Mouse (Mus musculus) intestine, embryonic 16.5 days (tissue): ENCODE results near the gene Gm10031. TPM values are rescaled to one million over a fixed set of nuclear protein-coding genes. Genes with fewer than 3 reads are reported as not detected.
"Not testable (repeated sequence)": the region's sequence is repeated elsewhere in the genome, so short reads cannot be mapped to it uniquely, and the experiment has no call there.

Experiments used
- ATAC-seq: fragments of 200-750 bp; cut with Nextera tagmentation; 2 replicates; pipeline ENCODE4 v1.8.0; 2017; ENCODE audit warnings: moderate TSS enrichment, moderate library complexity
- H3K27ac ChIP-seq: fragments of 300-500 bp; sonication (generic); 2 replicates; pipeline ENCODE4 v1.5.1; 2014; ENCODE audit warnings: mild to moderate bottlenecking, low read length
- H3K27me3 ChIP-seq: fragments of 300-500 bp; sonication (generic); replicated peaks from 2 replicates; pipeline ENCODE4 v1.6.1; 2014; ENCODE audit warnings: low read length, control low read depth, mixed read lengths; ENCODE audit not compliant: control insufficient read depth, insufficient read depth
- H3K36me3 ChIP-seq: fragments of 300-500 bp; sonication (generic); 2 replicates; pipeline ENCODE4 v1.6.1; 2014; ENCODE audit warnings: low read length, control low read depth; ENCODE audit not compliant: control insufficient read depth, insufficient read depth
- H3K4me1 ChIP-seq: fragments of 300-500 bp; sonication (generic); 2 replicates; pipeline ENCODE4 v1.6.1; 2014; ENCODE audit warnings: low read length, control low read depth, mixed read lengths; ENCODE audit not compliant: control insufficient read depth, insufficient read depth
- H3K4me2 ChIP-seq: fragments of 300-500 bp; sonication (generic); 2 replicates; pipeline ENCODE4 v1.6.1; 2014; ENCODE audit warnings: low read depth, low read length, control low read depth
- H3K4me3 ChIP-seq: fragments of 300-500 bp; sonication (generic); 2 replicates; pipeline ENCODE4 v1.5.1; 2014; ENCODE audit warnings: mild to moderate bottlenecking, low read length
- H3K9ac ChIP-seq: fragments of 300-500 bp; sonication (generic); 2 replicates; pipeline ENCODE4 v1.6.1; 2014; ENCODE audit warnings: low read depth, low read length
- H3K9me3 ChIP-seq: fragments of 300-500 bp; sonication (generic); 2 replicates; pipeline ENCODE4 v1.6.1; 2016; ENCODE audit warnings: low read length, control low read depth; ENCODE audit not compliant: control insufficient read depth
- WGBS: fragments of 180-500 bp; shearing (Covaris S2); extraction: QIAGEN DNeasy Blood & Tissue Kit; methylation state at CpG from one replicate; pipeline ENCODE4 v1.1.7; 2014; 5-methylcytosine and 5-hydroxymethylcytosine counted together
- polyA plus RNA-seq: library from polyadenylated mRNA; unstranded; fragments of >200 nt; fragmentation: Nextera tagmentation; extraction: Ambion mirVana; gene quantifications from 2 replicates; pipeline ENCODE4 v1.2.1, GENCODE M21; 2015

The Gm10031 gene
- 0.26 and 0.48 TPM in 2 replicates for polyA plus RNA-seq

DNA sequence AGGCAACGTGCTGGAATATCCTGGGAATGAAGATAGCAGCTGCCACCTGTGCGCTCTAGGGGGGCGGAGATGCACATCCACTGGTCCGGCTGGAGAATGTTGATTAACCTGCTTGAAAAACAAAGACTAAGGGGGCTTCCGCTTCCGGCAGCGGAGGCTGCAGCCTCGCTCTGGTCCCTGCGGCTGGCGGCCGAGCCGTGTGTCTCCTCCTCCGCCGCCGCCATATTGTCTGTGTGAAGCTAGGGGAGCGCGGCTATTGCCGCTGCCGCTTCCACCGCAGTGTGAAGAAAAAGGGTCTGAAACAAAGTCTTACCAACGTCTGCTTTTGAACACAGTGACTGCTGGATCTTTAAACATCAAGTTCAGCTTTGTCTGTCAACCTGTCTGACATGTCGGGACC lies at the start of gene Gm10031:
Gene Gm10031 (plus strand): TSS at position 171 of the 400 bp plus-strand sequence.
- H3K4me2 ChIP-seq, H3K27ac ChIP-seq, H3K27me3 ChIP-seq, H3K4me3 ChIP-seq, H3K9ac ChIP-seq, ATAC-seq, H3K4me1 ChIP-seq, H3K9me3 ChIP-seq, H3K36me3 ChIP-seq: not testable (repeated sequence)
- 93% methylated on average over 21 of the region's 22 CpGs for WGBS

DNA sequence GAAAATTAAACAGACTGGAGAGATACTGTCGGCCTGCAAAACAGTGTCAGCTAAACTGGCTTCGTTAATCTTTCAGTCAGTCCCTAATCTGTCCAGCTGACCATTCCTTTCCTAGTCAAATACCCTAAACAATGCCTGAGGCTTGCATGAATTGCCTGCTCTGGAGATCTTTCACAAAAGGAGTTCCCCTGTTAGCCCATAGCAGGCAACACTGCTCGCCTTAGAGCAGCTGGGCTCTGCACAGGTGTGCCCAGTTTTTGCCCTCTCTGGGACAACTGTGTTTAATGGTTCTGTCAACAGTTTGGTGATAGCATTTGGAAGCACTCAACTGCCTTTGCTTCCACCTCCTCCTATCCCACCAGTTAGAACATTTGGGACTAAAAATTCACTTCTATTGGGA lies 49.0 kb upstream of the Gm10031 start:
- Histone ChIP-seq H3K27me3 (no peaks in the 10 kb centered on the region), H3K9me3 (no peaks in the 10 kb centered on the region), H3K9ac (no peak overlapping the region), H3K4me1 (peaks cover 11% of the 10 kb centered on the region), H3K4me3 (no peak overlapping the region), H3K36me3 (no peaks in the 10 kb centered on the region), H3K4me2 (no peak overlapping the region), H3K27ac (no peak overlapping the region)
- WGBS = 59% methylated on average over 3 of the region's 3 CpGs
- ATAC-seq = no peak

DNA sequence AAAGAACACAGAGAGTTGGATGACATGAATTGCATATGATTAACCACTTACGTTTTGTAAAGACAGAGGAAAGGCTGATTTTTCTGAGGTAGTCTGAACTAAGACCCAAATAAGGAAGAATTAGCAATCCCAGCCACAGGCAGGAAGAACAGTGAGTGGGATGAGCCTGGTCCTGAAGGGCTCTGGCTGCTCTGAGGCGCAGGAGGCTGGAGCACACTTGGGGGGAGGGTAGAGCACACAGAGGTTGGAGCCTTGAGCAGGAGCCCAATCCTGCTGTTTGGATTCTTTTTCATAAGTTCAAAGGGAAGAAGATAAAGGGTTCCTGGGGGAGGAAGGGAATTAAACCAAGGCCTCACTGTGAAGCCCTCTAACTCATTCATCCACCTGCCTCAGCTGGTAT lies 47.8 kb upstream of the Gm10031 start:
- Histone ChIP-seq H3K4me1 (peaks cover 11% of the 10 kb centered on the region), H3K27me3 (no peaks in the 10 kb centered on the region), H3K4me2 (no peak overlapping the region), H3K9me3 (no peaks in the 10 kb centered on the region), H3K4me3 (no peak overlapping the region), H3K9ac (no peak overlapping the region), H3K27ac (no peak overlapping the region), H3K36me3 (no peaks in the 10 kb centered on the region)
- WGBS = 59% methylated on average over 2 of the region's 2 CpGs
- ATAC-seq = no peak

DNA sequence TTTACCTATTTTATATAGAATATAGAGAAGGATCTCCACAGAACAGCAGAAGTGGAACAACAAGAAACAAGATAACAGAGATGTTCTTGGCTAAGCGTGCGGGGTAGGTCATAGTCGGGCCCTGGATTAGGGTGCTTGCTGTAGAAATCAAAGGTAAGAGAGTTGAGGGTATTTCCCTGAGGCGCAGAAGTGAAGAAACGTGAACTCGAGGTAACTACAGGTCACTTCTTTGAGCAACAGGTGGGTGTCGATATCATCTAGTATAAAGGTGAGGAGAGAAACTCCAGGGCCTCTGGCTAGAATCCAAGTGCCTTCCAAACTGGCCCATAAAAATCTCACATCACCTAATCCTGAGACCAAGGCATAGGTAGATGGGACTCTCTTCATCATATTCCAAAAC lies 47.3 kb upstream of the Gm10031 start:
- Histone ChIP-seq H3K9ac (no peak overlapping the region), H3K27ac (no peak overlapping the region), H3K4me3 (no peak overlapping the region), H3K36me3 (no peaks in the 10 kb centered on the region), H3K4me1 (peaks cover 11% of the 10 kb centered on the region), H3K9me3 (no peaks in the 10 kb centered on the region), H3K27me3 (no peaks in the 10 kb centered on the region), H3K4me2 (no peak overlapping the region)
- ATAC-seq = no peak
- WGBS = 35% methylated on average over 7 of the region's 7 CpGs

DNA sequence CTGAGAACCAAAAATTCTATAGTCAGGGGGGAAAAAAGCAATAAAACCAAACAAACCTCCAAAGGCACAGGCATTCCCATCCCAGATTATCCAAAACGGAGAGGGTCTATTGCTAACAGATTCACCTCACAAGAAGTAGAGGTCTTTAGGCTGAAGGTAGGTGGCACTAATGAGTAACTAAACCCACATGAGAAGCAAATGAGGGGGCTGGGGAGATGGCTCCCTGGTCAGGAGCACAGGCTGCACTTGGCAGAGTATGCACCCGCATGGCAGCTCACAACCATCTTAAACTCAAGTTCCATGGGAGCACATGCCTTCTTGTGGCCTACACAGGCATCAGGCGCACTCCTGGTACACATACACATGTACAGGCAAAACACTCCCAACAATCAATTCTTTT lies 42.0 kb upstream of the Gm10031 start:
- H3K27ac ChIP-seq = no peak overlapping the region
- 88% methylated on average over 3 of the region's 3 CpGs for WGBS
- ATAC-seq = no peak

DNA sequence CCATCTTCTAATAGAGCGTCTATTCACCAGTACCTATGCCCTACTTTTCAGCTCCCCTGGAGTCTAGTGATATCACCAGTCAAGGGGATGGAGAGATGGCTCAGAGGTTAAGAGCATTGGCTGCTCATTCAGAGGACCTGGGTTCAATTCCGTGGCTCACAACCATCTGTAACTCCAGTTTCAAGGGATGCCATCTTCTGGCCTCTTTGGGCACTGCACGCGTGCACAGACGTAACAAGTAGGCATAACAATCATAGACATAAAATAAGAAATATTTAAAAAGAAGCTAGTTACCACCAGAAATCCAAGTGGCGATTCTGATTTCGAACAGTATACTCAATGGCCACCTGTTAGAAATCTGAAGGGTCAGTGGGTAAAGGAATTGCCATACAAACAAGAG lies 36.3 kb upstream of the Gm10031 start:
- Histone ChIP-seq H3K36me3 (no peaks in the 10 kb centered on the region), H3K27ac (no peak overlapping the region), H3K9ac (no peak overlapping the region), H3K4me1 (no peaks in the 10 kb centered on the region), H3K27me3 (no peaks in the 10 kb centered on the region), H3K4me3 (no peak overlapping the region), H3K4me2 (no peak overlapping the region), H3K9me3 (no peaks in the 10 kb centered on the region)
- 97% methylated on average over 7 of the region's 7 CpGs for WGBS
- ATAC-seq = no peak

More for the DNA sequence above, 42.0 kb upstream of the Gm10031 start:
- Histone ChIP-seq H3K4me3 (no peak overlapping the region), H3K36me3 (no peaks in the 10 kb centered on the region), H3K4me2 (no peak overlapping the region), H3K27me3 (no peaks in the 10 kb centered on the region), H3K9ac (no peak overlapping the region), H3K4me1 (peaks cover 8% of the 10 kb centered on the region), H3K9me3 (no peaks in the 10 kb centered on the region)

DNA sequence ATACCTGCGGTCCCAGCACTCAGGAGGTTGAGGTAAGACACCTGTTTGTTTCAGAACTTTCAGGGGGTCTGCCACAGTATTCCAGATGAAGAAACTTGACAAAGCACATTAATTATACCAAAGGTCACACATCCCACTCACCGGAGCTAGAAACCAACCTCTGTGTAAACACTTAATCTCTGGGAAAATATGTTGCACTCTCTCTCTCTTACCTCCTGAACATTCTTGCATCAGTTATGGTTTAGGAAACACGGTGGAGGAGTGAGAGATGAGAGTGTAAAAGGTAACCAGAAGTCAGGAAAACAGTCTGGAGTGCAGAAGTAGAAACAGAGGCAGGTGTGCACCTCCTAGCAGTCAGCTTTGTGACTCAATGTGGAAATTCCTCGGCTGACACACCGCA lies 35.8 kb upstream of the Gm10031 start:
- Histone ChIP-seq H3K27me3 (no peaks in the 10 kb centered on the region), H3K27ac (no peak overlapping the region), H3K4me2 (no peak overlapping the region), H3K9ac (no peak overlapping the region), H3K36me3 (no peaks in the 10 kb centered on the region), H3K4me1 (no peaks in the 10 kb centered on the region), H3K4me3 (no peak overlapping the region), H3K9me3 (no peaks in the 10 kb centered on the region)
- WGBS = 66% methylated on average over 5 of the region's 5 CpGs
- ATAC-seq = no peak

DNA sequence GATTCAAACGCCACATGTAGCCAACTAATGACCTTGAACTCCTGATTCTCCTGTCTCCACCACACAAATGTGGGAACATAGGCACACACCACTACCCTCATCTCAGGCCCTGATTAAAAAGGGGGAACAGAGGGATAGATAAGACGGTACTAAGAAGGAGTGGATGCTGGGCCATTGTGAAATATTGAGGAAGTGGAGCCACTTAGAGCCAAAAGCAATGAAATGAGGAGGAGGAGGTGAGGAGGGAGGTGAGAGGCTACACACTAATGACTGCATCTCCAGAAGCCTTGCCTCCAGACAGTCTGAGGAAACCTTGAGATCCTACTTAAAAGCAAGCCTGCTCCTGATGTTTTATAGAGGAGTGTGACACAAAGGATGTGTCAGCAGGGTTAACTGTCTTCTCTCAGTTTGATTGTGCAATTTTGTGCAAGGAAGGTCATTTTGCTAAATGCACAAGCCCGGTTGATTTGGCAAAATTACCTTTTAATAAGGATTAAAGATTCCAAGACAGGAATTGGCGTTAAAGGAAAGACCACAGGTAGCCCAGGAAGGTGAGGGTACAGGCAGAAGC lies 32.5 kb upstream of the Gm10031 start:
- H3K9me3 ChIP-seq = no peaks in the 10 kb centered on the region
- H3K4me3 ChIP-seq = no peak overlapping the region
- no peak overlapping the region for H3K9ac ChIP-seq
- no peaks in the 10 kb centered on the region for H3K27me3 ChIP-seq
- H3K27ac ChIP-seq = no peak overlapping the region
- H3K36me3 ChIP-seq = no peaks in the 10 kb centered on the region
- no peak for ATAC-seq
- no peak overlapping the region for H3K4me2 ChIP-seq
- no peaks in the 10 kb centered on the region for H3K4me1 ChIP-seq
- 78% methylated on average over 4 of the region's 4 CpGs for WGBS

DNA sequence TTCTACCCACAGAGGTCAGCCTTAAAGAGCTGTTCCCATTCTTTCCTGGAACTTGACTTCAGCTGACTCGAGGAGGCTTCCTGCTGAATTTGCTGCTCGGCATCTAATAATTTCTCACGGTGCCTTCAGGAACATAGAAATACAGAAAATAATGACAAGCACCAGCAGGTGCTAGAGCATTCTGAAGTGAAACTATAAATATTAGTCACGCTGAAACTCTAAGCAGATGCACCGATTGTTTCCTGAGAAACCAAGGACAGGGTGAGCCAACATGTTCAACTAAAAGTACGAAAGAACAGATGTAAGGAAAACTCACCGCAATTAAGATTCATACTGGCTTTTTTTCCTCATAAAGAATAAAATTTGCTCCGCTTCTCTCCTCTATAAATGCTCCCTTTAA lies 28.8 kb upstream of the Gm10031 start:
- no peak overlapping the region for H3K4me3 ChIP-seq
- no peak overlapping the region for H3K4me2 ChIP-seq
- 81% methylated on average over 8 of the region's 8 CpGs for WGBS
- H3K9me3 ChIP-seq = no peaks in the 10 kb centered on the region
- ATAC-seq = no peak
- H3K27me3 ChIP-seq = no peaks in the 10 kb centered on the region
- no peaks in the 10 kb centered on the region for H3K4me1 ChIP-seq
- H3K36me3 ChIP-seq = no peaks in the 10 kb centered on the region
- H3K27ac ChIP-seq = no peak overlapping the region
- H3K9ac ChIP-seq = no peak overlapping the region

DNA sequence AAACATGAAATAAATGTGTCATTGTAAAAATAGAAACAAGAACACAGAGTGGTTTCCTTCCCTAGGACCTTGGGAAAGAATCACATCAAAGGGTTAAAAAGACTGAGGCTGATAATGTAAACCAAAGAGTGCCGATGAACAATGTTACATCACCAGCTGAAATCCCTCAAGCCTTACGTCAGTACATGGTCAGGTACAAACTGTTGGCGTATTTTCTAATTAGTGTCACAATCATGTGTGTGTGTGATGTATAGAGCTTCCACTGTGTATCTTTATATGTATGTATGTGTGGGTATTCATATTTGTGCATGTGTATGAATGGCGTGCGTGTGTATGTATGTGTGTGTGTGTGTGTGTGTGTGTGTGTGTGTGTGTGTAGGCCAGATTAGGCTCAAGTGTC lies 26.9 kb upstream of the Gm10031 start:
- ATAC-seq = no peak

More for the DNA sequence above, 26.9 kb upstream of the Gm10031 start:
- Histone ChIP-seq H3K27ac (no peak overlapping the region), H3K4me1 (no peaks in the 10 kb centered on the region), H3K27me3 (no peaks in the 10 kb centered on the region), H3K9me3 (no peaks in the 10 kb centered on the region), H3K4me3 (no peak overlapping the region), H3K4me2 (no peak overlapping the region), H3K36me3 (no peaks in the 10 kb centered on the region), H3K9ac (no peak overlapping the region)
- 66% methylated on average over 5 of the region's 5 CpGs for WGBS
